Mouse (Mus musculus): Measurements from ENCODE around the gene Gm44511.

DNA sequence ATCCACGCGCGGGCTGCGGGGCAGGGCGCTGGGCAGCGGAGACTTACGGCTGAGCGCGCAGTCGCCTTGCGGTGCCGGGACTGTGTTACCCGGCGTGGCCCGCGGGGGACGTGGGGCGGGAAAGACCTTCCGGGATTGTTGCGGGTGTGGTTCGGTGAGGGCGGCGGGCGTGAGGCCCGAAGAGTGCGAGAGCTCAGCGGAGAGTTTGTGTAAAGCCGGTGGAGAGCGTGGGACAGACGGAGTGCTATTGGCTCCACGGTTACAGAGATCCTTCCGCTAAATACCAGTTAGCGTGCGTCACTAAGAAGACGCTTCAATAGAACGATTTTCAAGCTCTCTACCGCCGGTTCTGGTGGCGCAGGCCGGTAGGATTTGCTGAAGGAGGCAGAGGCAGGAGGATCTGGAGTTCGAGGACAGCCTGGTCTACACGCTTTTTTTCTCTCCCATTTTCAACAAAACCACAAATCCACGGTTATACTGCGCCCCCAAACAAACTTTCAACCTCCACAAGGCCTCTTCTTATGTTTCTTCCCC, 16.9 kb upstream of the Gm44511 start:
- no peak for TF ChIP-seq CTCF (IDR thresholded peaks at IDR 0.05; ENCODE audit: borderline replicate concordance, insufficient read depth, low read length)
- TF ChIP-seq POLR2A (IDR thresholded peaks at IDR 0.05; ENCODE audit: low read depth, low read length) = peak; percentile 80
